Mouse (Mus musculus) erythroid progenitor cell, adult 5-6 weeks (primary cell): ENCODE data around the gene Clip3. TPM values are rescaled to one million over a fixed set of nuclear protein-coding genes. Genes with fewer than 3 reads are reported as not detected.

Source experiments
- total RNA-seq, 2 experiments: library from RNA; stranded (forward) in 1 of 2; stranded (reverse) in 1 of 2; fragments of 150-400 nt in 1 of 2; fragments of 186-747, 209-891 nt in 1 of 2; gene quantifications; 2 replicates each; pipeline versions ENCODE4 v1.2.3 to v1.2.4; 2015 to 2017; ENCODE audit warnings: low replicate concordance in 2 of 2

Clip3 gene
- total RNA-seq, 2 experiments from 2014 or later, result not detected

Other genes starting within 250 kb of the Clip3 start
- gene Zfp14, start 240.3 kb upstream of the Clip3 start, total RNA-seq (2015; ENCODE audit: low replicate concordance), result 1.1 TPM in 1 of 2 replicates, not detected in the other
- gene Zfp14, start 240.3 kb upstream of the Clip3 start, total RNA-seq (2017; ENCODE audit: low replicate concordance), result 0.39 TPM in 1 of 2 replicates, not detected in the other
- 0.84 and 4.0 TPM in 2 replicates for gene Zfp82, start 218.8 kb upstream of the Clip3 start, total RNA-seq (2015; ENCODE audit: low replicate concordance)
- 0.64 and 2.4 TPM in 2 replicates for gene Zfp82, start 218.8 kb upstream of the Clip3 start, total RNA-seq (2017; ENCODE audit: low replicate concordance)
- not detected in 2 replicates for gene Gm26920, start 201.3 kb upstream of the Clip3 start, total RNA-seq (2015; ENCODE audit: low replicate concordance)
- gene Gm26920, start 201.3 kb upstream of the Clip3 start, total RNA-seq (2017; ENCODE audit: low replicate concordance), result not detected in 2 replicates
- gene Zfp566, start 201.2 kb upstream of the Clip3 start, total RNA-seq (2015; ENCODE audit: low replicate concordance), result 2.1 and 2.5 TPM in 2 replicates
- not detected in 2 replicates for gene Zfp566, start 201.2 kb upstream of the Clip3 start, total RNA-seq (2017; ENCODE audit: low replicate concordance)
- gene Zfp260, start 197.0 kb upstream of the Clip3 start, total RNA-seq (2015; ENCODE audit: low replicate concordance), result 16.2 and 26.8 TPM in 2 replicates
- gene Zfp260, start 197.0 kb upstream of the Clip3 start, total RNA-seq (2017; ENCODE audit: low replicate concordance), result 2.7 and 3.0 TPM in 2 replicates
- gene Zfp382, start 169.8 kb upstream of the Clip3 start, total RNA-seq (2015; ENCODE audit: low replicate concordance), result 5.4 and 7.9 TPM in 2 replicates
- 4.0 and 6.0 TPM in 2 replicates for gene Zfp382, start 169.8 kb upstream of the Clip3 start, total RNA-seq (2017; ENCODE audit: low replicate concordance)
- gene Zfp146, start 122.0 kb upstream of the Clip3 start, total RNA-seq (2015; ENCODE audit: low replicate concordance), result 21.3 and 48.2 TPM in 2 replicates
- 33.2 and 35.6 TPM in 2 replicates for gene Zfp146, start 122.0 kb upstream of the Clip3 start, total RNA-seq (2017; ENCODE audit: low replicate concordance)
- not detected in 2 replicates for gene Cox7a1, start 107.6 kb upstream of the Clip3 start, total RNA-seq (2015; ENCODE audit: low replicate concordance)
- not detected in 2 replicates for gene Cox7a1, start 107.6 kb upstream of the Clip3 start, total RNA-seq (2017; ENCODE audit: low replicate concordance)
- gene Capns1, start 92.9 kb upstream of the Clip3 start, total RNA-seq (2015; ENCODE audit: low replicate concordance), result 161 and 183 TPM in 2 replicates
- gene Capns1, start 92.9 kb upstream of the Clip3 start, total RNA-seq (2017; ENCODE audit: low replicate concordance), result 48.6 and 66.3 TPM in 2 replicates
- 18.4 and 35.0 TPM in 2 replicates for gene Polr2i, start 59.8 kb upstream of the Clip3 start, total RNA-seq (2015; ENCODE audit: low replicate concordance)
- gene Polr2i, start 59.8 kb upstream of the Clip3 start, total RNA-seq (2017; ENCODE audit: low replicate concordance), result 0.76 and 26.8 TPM in 2 replicates
- gene Tbcb, start 59.5 kb upstream of the Clip3 start, total RNA-seq (2015; ENCODE audit: low replicate concordance), result 10.9 and 33.9 TPM in 2 replicates
- 15.0 and 29.7 TPM in 2 replicates for gene Tbcb, start 59.5 kb upstream of the Clip3 start, total RNA-seq (2017; ENCODE audit: low replicate concordance)
- not detected in 2 replicates for gene Ovol3, start 56.0 kb upstream of the Clip3 start, total RNA-seq (2015; ENCODE audit: low replicate concordance)
- not detected in 2 replicates for gene Ovol3, start 56.0 kb upstream of the Clip3 start, total RNA-seq (2017; ENCODE audit: low replicate concordance)
- gene Thap8, start 11.6 kb upstream of the Clip3 start, total RNA-seq (2015; ENCODE audit: low replicate concordance), result not detected in 2 replicates
- gene Thap8, start 11.6 kb upstream of the Clip3 start, total RNA-seq (2017; ENCODE audit: low replicate concordance), result not detected in 2 replicates
- 42.8 and 71.4 TPM in 2 replicates for gene Wdr62, start 11.3 kb upstream of the Clip3 start, total RNA-seq (2015; ENCODE audit: low replicate concordance)
- gene Wdr62, start 11.3 kb upstream of the Clip3 start, total RNA-seq (2017; ENCODE audit: low replicate concordance), result 26.2 and 31.1 TPM in 2 replicates
- 2.5 and 11.3 TPM in 2 replicates for gene Alkbh6, start 17.0 kb downstream of the Clip3 start, total RNA-seq (2015; ENCODE audit: low replicate concordance)
- gene Alkbh6, start 17.0 kb downstream of the Clip3 start, total RNA-seq (2017; ENCODE audit: low replicate concordance), result 4.2 TPM in 1 of 2 replicates, not detected in the other
- gene Syne4, start 23.1 kb downstream of the Clip3 start, total RNA-seq (2015; ENCODE audit: low replicate concordance), result not detected in 2 replicates
- gene Syne4, start 23.1 kb downstream of the Clip3 start, total RNA-seq (2017; ENCODE audit: low replicate concordance), result not detected in 2 replicates
- not detected in 2 replicates for gene E130208F15Rik, start 30.0 kb downstream of the Clip3 start, total RNA-seq (2015; ENCODE audit: low replicate concordance)
- gene E130208F15Rik, start 30.0 kb downstream of the Clip3 start, total RNA-seq (2017; ENCODE audit: low replicate concordance), result 0.39 TPM in 1 of 2 replicates, not detected in the other
- 2.5 TPM in 1 of 2 replicates, not detected in the other for gene Sdhaf1, start 32.2 kb downstream of the Clip3 start, total RNA-seq (2015; ENCODE audit: low replicate concordance)
- gene Sdhaf1, start 32.2 kb downstream of the Clip3 start, total RNA-seq (2017; ENCODE audit: low replicate concordance), result 0.45 and 0.64 TPM in 2 replicates
- gene Lrfn3, start 71.0 kb downstream of the Clip3 start, total RNA-seq (2015; ENCODE audit: low replicate concordance), result not detected in 2 replicates
- not detected in 2 replicates for gene Lrfn3, start 71.0 kb downstream of the Clip3 start, total RNA-seq (2017; ENCODE audit: low replicate concordance)
- 243 and 282 TPM in 2 replicates for gene Tyrobp, start 122.0 kb downstream of the Clip3 start, total RNA-seq (2015; ENCODE audit: low replicate concordance)
- gene Tyrobp, start 122.0 kb downstream of the Clip3 start, total RNA-seq (2017; ENCODE audit: low replicate concordance), result 60.1 and 77.1 TPM in 2 replicates
- 3.6 and 18.0 TPM in 2 replicates for gene Hcst, start 128.1 kb downstream of the Clip3 start, total RNA-seq (2015; ENCODE audit: low replicate concordance)
- 4.1 TPM in 1 of 2 replicates, not detected in the other for gene Hcst, start 128.1 kb downstream of the Clip3 start, total RNA-seq (2017; ENCODE audit: low replicate concordance)
- gene Nfkbid, start 130.0 kb downstream of the Clip3 start, total RNA-seq (2015; ENCODE audit: low replicate concordance), result 7.2 and 20.1 TPM in 2 replicates
- gene Nfkbid, start 130.0 kb downstream of the Clip3 start, total RNA-seq (2017; ENCODE audit: low replicate concordance), result 2.6 and 4.1 TPM in 2 replicates
- not detected in 2 replicates for gene Aplp1, start 153.8 kb downstream of the Clip3 start, total RNA-seq (2015; ENCODE audit: low replicate concordance)
- not detected in 2 replicates for gene Aplp1, start 153.8 kb downstream of the Clip3 start, total RNA-seq (2017; ENCODE audit: low replicate concordance)
- gene Kirrel2, start 166.0 kb downstream of the Clip3 start, total RNA-seq (2015; ENCODE audit: low replicate concordance), result not detected in 2 replicates
- gene Kirrel2, start 166.0 kb downstream of the Clip3 start, total RNA-seq (2017; ENCODE audit: low replicate concordance), result not detected in 2 replicates
- not detected in 2 replicates for gene Nphs1, start 166.6 kb downstream of the Clip3 start, total RNA-seq (2015; ENCODE audit: low replicate concordance)
- 1.2 TPM in 1 of 2 replicates, not detected in the other for gene Nphs1, start 166.6 kb downstream of the Clip3 start, total RNA-seq (2017; ENCODE audit: low replicate concordance)
- gene Prodh2, start 201.9 kb downstream of the Clip3 start, total RNA-seq (2015; ENCODE audit: low replicate concordance), result not detected in 2 replicates
- not detected in 2 replicates for gene Prodh2, start 201.9 kb downstream of the Clip3 start, total RNA-seq (2017; ENCODE audit: low replicate concordance)
- 73.5 and 85.9 TPM in 2 replicates for gene Arhgap33, start 243.3 kb downstream of the Clip3 start, total RNA-seq (2015; ENCODE audit: low replicate concordance)
- gene Arhgap33, start 243.3 kb downstream of the Clip3 start, total RNA-seq (2017; ENCODE audit: low replicate concordance), result 43.0 and 77.7 TPM in 2 replicates